Mouse (Mus musculus): ENCODE results near the gene Heg1.

DNA sequence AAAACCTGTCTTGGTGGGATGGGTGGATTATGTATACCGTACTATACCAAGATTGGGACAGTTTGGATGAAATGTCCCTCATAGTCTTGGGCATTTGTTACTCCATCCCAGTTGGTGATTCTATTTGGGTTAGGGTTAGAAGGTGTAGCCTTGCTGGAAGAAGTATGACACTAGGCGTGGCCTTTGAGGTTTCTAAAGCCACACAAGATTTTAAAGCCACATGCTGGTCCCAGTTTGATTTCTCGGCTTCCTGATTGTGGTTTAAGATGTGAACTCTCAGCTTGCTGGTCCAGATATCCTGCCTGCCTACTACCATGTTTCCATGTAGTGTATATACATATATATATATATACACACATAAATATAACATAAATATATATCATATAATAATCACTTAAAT lies 27.0 kb upstream of the Heg1 start:
- TF ChIP-seq CTCF (IDR thresholded peaks at IDR 0.05): no peak
- TF ChIP-seq EP300 (IDR thresholded peaks at IDR 0.05): no peak
